Mouse (Mus musculus): ENCODE data around the gene Brip1. TPM values are rescaled to one million over a fixed set of nuclear protein-coding genes. Genes with fewer than 3 reads are reported as not detected.

The Brip1 gene
- 1.4 and 2.3 TPM in 2 replicates for polyA plus RNA-seq (2015; fragmentation: Nextera tagmentation; extraction: Ambion mirVana)

- peak within 1 kb of the TSS; percentile 82 for H3K9ac ChIP-seq
- H3K36me3 ChIP-seq, result peaks cover 34% of the 10 kb centered on the region
- no peaks in the 10 kb centered on the region for H3K27me3 ChIP-seq
- WGBS, result under 1% methylated on average over 60 of the region's 60 CpGs
- peak within 1 kb of the TSS; percentile 64 for H3K4me3 ChIP-seq
- peak within 1 kb of the TSS; percentile 73 for H3K27ac ChIP-seq (replicated peaks)
- H3K4me2 ChIP-seq, result peak within 1 kb of the TSS; percentile 77
- H3K4me1 ChIP-seq (replicated peaks), result peaks cover 21% of the 10 kb centered on the region
- H3K9me3 ChIP-seq, result peaks cover 16% of the 10 kb centered on the region; the same call in 1 of the 2 replicates
- ATAC-seq (ENCODE audit: low read depth), result peak; percentile 99
Observed at GRCm38 (mm10) chr11:86201037-86201786, at the start of gene Brip1. TSS of gene Brip1 (minus strand) at chr11:86201193.

- H3K27me3 ChIP-seq, result no peaks in the 10 kb centered on the region
- H3K4me3 ChIP-seq, result no peak overlapping the region
- H3K9me3 ChIP-seq, result no peaks in the 10 kb centered on the region
- H3K9ac ChIP-seq, result no peak overlapping the region
- H3K27ac ChIP-seq (replicated peaks), result no peak overlapping the region
- WGBS, result 87% methylated on average over 4 of the region's 4 CpGs
- H3K36me3 ChIP-seq, result peaks cover 78% of the 10 kb centered on the region
- ATAC-seq (ENCODE audit: low read depth), result no peak
- H3K4me2 ChIP-seq, result no peak overlapping the region
- H3K4me1 ChIP-seq (replicated peaks), result no peaks in the 10 kb centered on the region
Observed at GRCm38 (mm10) chr11:86232446-86232845, 31.5 kb upstream of the Brip1 start.

- Histone ChIP-seq H3K4me1 (replicated peaks) (no peaks in the 10 kb centered on the region), H3K9ac (no peak overlapping the region), H3K27me3 (no peaks in the 10 kb centered on the region), H3K9me3 (no peaks in the 10 kb centered on the region), H3K36me3 (peaks cover 81% of the 10 kb centered on the region), H3K27ac (replicated peaks) (no peak overlapping the region), H3K4me3 (no peak overlapping the region), H3K4me2 (no peak overlapping the region)
- no peak for ATAC-seq (ENCODE audit: low read depth)
- 96% methylated on average over 13 of the region's 13 CpGs for WGBS
Observed at GRCm38 (mm10) chr11:86231781-86232350, 30.9 kb upstream of the Brip1 start.

- no peak for ATAC-seq (ENCODE audit: low read depth)
- 88% methylated on average over 8 of the region's 8 CpGs for whole genome bisulfite sequencing
- H3K9me3 ChIP-seq, result no peaks in the 10 kb centered on the region
- H3K4me1 ChIP-seq (replicated peaks), result no peaks in the 10 kb centered on the region
- H3K4me2 ChIP-seq, result no peak overlapping the region
- H3K4me3 ChIP-seq, result no peak overlapping the region
- H3K27me3 ChIP-seq, result no peaks in the 10 kb centered on the region
- peaks cover 79% of the 10 kb centered on the region for H3K36me3 ChIP-seq
- no peak overlapping the region for H3K9ac ChIP-seq
- H3K27ac ChIP-seq (replicated peaks), result no peak overlapping the region
Observed at GRCm38 (mm10) chr11:86226646-86227180, 25.7 kb upstream of the Brip1 start.

- no peaks in the 10 kb centered on the region for H3K9me3 ChIP-seq
- WGBS, result 92% methylated on average over 4 of the region's 4 CpGs
- ATAC-seq (ENCODE audit: low read depth), result no peak
Observed at GRCm38 (mm10) chr11:86225761-86226160, 24.8 kb upstream of the Brip1 start.

GRCm38 (mm10) chr11:86211803-86212202 is 10.8 kb upstream of the Brip1 start:
- WGBS, result 82% methylated on average over 1 of the region's 1 CpGs
- H3K27me3 ChIP-seq, result no peaks in the 10 kb centered on the region
- no peak overlapping the region for H3K4me2 ChIP-seq
- H3K9me3 ChIP-seq, result no peaks in the 10 kb centered on the region
- no peaks in the 10 kb centered on the region for H3K4me1 ChIP-seq (replicated peaks)
- ATAC-seq (ENCODE audit: low read depth), result no peak
- no peak overlapping the region for H3K4me3 ChIP-seq
- no peak overlapping the region for H3K9ac ChIP-seq
- H3K27ac ChIP-seq (replicated peaks), result no peak overlapping the region
- H3K36me3 ChIP-seq, result peaks cover 71% of the 10 kb centered on the region

More at GRCm38 (mm10) chr11:86225761-86226160, 24.8 kb upstream of the Brip1 start:
- H3K4me2 ChIP-seq, result no peak overlapping the region
- H3K36me3 ChIP-seq, result peaks cover 76% of the 10 kb centered on the region
- no peak overlapping the region for H3K27ac ChIP-seq (replicated peaks)
- H3K4me3 ChIP-seq, result no peak overlapping the region
- H3K27me3 ChIP-seq, result no peaks in the 10 kb centered on the region
- H3K4me1 ChIP-seq (replicated peaks), result no peaks in the 10 kb centered on the region
- H3K9ac ChIP-seq, result no peak overlapping the region

- no peaks in the 10 kb centered on the region for H3K27me3 ChIP-seq
- WGBS, result 97% methylated on average over 2 of the region's 2 CpGs
- H3K9me3 ChIP-seq, result peaks cover 3% of the 10 kb centered on the region; the same call in 1 of the 2 replicates
- no peak for ATAC-seq (ENCODE audit: low read depth)
- H3K4me1 ChIP-seq (replicated peaks), result no peaks in the 10 kb centered on the region
- peaks cover 77% of the 10 kb centered on the region for H3K36me3 ChIP-seq
- H3K27ac ChIP-seq (replicated peaks), result no peak overlapping the region
- H3K4me2 ChIP-seq, result no peak overlapping the region
- H3K9ac ChIP-seq, result no peak overlapping the region
- H3K4me3 ChIP-seq, result no peak overlapping the region
Observed at GRCm38 (mm10) chr11:86209123-86209522, 8.1 kb upstream of the Brip1 start.

- WGBS, result 96% methylated on average over 4 of the region's 4 CpGs
- Histone ChIP-seq H3K27ac (replicated peaks) (no peak overlapping the region), H3K9me3 (peaks cover 16% of the 10 kb centered on the region; the same call in 1 of the 2 replicates), H3K4me3 (no peak overlapping the region), H3K36me3 (peaks cover 70% of the 10 kb centered on the region), H3K9ac (no peak overlapping the region), H3K4me2 (no peak overlapping the region), H3K27me3 (no peaks in the 10 kb centered on the region), H3K4me1 (replicated peaks) (peaks cover 10% of the 10 kb centered on the region)
- ATAC-seq (ENCODE audit: low read depth), result no peak
Observed at GRCm38 (mm10) chr11:86205876-86206275, 4.9 kb upstream of the Brip1 start.

GRCm38 (mm10) chr11:86205031-86205430 is 4.0 kb upstream of the Brip1 start:
- ATAC-seq (ENCODE audit: low read depth), result no peak
- Histone ChIP-seq H3K4me3 (no peak overlapping the region), H3K27me3 (no peaks in the 10 kb centered on the region), H3K36me3 (peaks cover 68% of the 10 kb centered on the region), H3K9ac (no peak overlapping the region), H3K4me2 (no peak overlapping the region), H3K4me1 (replicated peaks) (peaks cover 17% of the 10 kb centered on the region), H3K9me3 (peaks cover 16% of the 10 kb centered on the region; the same call in 1 of the 2 replicates), H3K27ac (replicated peaks) (no peak overlapping the region)
- WGBS, result 98% methylated on average over 5 of the region's 5 CpGs

- peak overlapping the region; percentile 73 for H3K27ac ChIP-seq (replicated peaks)
- peak overlapping the region; percentile 64 for H3K4me3 ChIP-seq
- ATAC-seq (ENCODE audit: low read depth), result no peak
- H3K36me3 ChIP-seq, result peaks cover 42% of the 10 kb centered on the region
- WGBS, result 40% methylated on average over 16 of the region's 16 CpGs
- H3K4me2 ChIP-seq, result peak overlapping the region; percentile 68
- H3K9me3 ChIP-seq, result peaks cover 16% of the 10 kb centered on the region; the same call in 1 of the 2 replicates
- H3K4me1 ChIP-seq (replicated peaks), result peaks cover 21% of the 10 kb centered on the region
- H3K9ac ChIP-seq, result peak overlapping the region; percentile 82
- H3K27me3 ChIP-seq, result no peaks in the 10 kb centered on the region
Observed at GRCm38 (mm10) chr11:86201901-86202675, 1.1 kb upstream of the Brip1 start.

GRCm38 (mm10) chr11:86200460-86201021 is 452 bp downstream of the Brip1 start:
- peak; percentile 84 for ATAC-seq (ENCODE audit: low read depth)
- H3K27ac ChIP-seq (replicated peaks), result no peak overlapping the region

More at GRCm38 (mm10) chr11:86200460-86201021, 452 bp downstream of the Brip1 start:
- WGBS, result 2% methylated on average over 21 of the region's 21 CpGs
- Histone ChIP-seq H3K4me3 (peak overlapping the region; percentile 64), H3K9me3 (peaks cover 16% of the 10 kb centered on the region; the same call in 1 of the 2 replicates), H3K9ac (peak overlapping the region; percentile 69), H3K4me2 (peak overlapping the region; percentile 77), H3K36me3 (peaks cover 27% of the 10 kb centered on the region), H3K27me3 (no peaks in the 10 kb centered on the region), H3K4me1 (replicated peaks) (peaks cover 21% of the 10 kb centered on the region)
